Mouse (Mus musculus) MEL (cell line): ENCODE measurements around the gene Nme9. TPM values are rescaled to one million over a fixed set of nuclear protein-coding genes. Genes with fewer than 3 reads are reported as not detected.
A peak's percentile ranks its signal among the peaks of the same experiment; 100 is the strongest.

Experiments used
- DNase-seq: peaks from one replicate; pipeline ENCODE4 v3.0.0; 2011; ENCODE audit warnings: low read depth, low spot score
- H3K27ac ChIP-seq: 2 replicates; pipeline ENCODE4 v1.5.1; 2012; ENCODE audit warnings: low read depth, mild to moderate bottlenecking, control low read depth, low read length, moderate library complexity; ENCODE audit not compliant: control insufficient read depth
- H3K27me3 ChIP-seq, 2 experiments: fragments of 150-350 bp in 1 of 2; sonication (generic) in 1 of 2; 2 replicates each; pipeline ENCODE4 v1.6.1; 2012; ENCODE audit warnings: low read length in 2 of 2, mild to moderate bottlenecking in 2 of 2, improper control_type of control experiment in 1 of 2, moderate library complexity in 1 of 2; ENCODE audit not compliant: insufficient read depth in 2 of 2, control insufficient read depth in 1 of 2
- H3K36me3 ChIP-seq, 2 experiments: 2 replicates each; pipeline ENCODE4 v1.6.1; 2012 to 2014; ENCODE audit warnings: low read length in 2 of 2, improper control_type of control experiment in 1 of 2, inconsistent platforms in 1 of 2, mild to moderate bottlenecking in 1 of 2; ENCODE audit not compliant: insufficient read depth in 2 of 2, control insufficient read depth in 1 of 2
- H3K4me1 ChIP-seq, 2 experiments: fragments of 150-350 bp in 1 of 2; sonication (generic) in 1 of 2; 2 replicates each; pipeline ENCODE4 v1.6.1; 2012; ENCODE audit warnings: low read length in 2 of 2, improper control_type of control experiment in 1 of 2, mild to moderate bottlenecking in 1 of 2; ENCODE audit not compliant: insufficient read depth in 2 of 2, control insufficient read depth in 1 of 2
- H3K4me3 ChIP-seq, 2 experiments: fragments of 150-350 bp in 1 of 2; sonication (generic) in 1 of 2; 2 replicates each; pipeline ENCODE4 v1.5.1; 2012; ENCODE audit warnings: low read depth in 2 of 2, low read length in 2 of 2, mild to moderate bottlenecking in 2 of 2, moderate library complexity in 2 of 2, control low read depth in 1 of 2, improper control_type of control experiment in 1 of 2; ENCODE audit not compliant: control insufficient read depth in 1 of 2, insufficient read depth in 1 of 2
- H3K79me2 ChIP-seq: 2 replicates; pipeline ENCODE4 v1.6.1; 2012; ENCODE audit warnings: mild to moderate bottlenecking, low read length, moderate library complexity; ENCODE audit not compliant: control insufficient read depth, poor library complexity, insufficient read depth
- H3K9ac ChIP-seq: 2 replicates; pipeline ENCODE4 v1.6.1; 2012; ENCODE audit warnings: low read depth, mild to moderate bottlenecking, control low read depth, low read length, moderate library complexity; ENCODE audit not compliant: control insufficient read depth, poor library complexity, severe bottlenecking
- H3K9me3 ChIP-seq: fragments of 150-350 bp; sonication (generic); replicated peaks from 2 replicates; pipeline ENCODE4 v1.6.1; 2012; ENCODE audit warnings: mild to moderate bottlenecking, low read length, improper control_type of control experiment, moderate library complexity; ENCODE audit not compliant: insufficient read depth
- CHD1 ChIP-seq: IDR thresholded peaks from 2 replicates; pipeline ENCODE4 v1.6.1; 2012; ENCODE audit warnings: low read depth, mild to moderate bottlenecking, inconsistent platforms, low read length, improper control_type of control experiment
- CHD2 ChIP-seq: IDR thresholded peaks from 2 replicates; pipeline ENCODE4 v1.6.1; 2011; ENCODE audit warnings: low read length, improper control_type of control experiment
- CTCF ChIP-seq, 3 experiments: IDR thresholded peaks in 2 of 3; conservative IDR thresholded peaks in 1 of 3; 2 replicates each; pipeline ENCODE4 v1.5.1; 2011 to 2012; ENCODE audit warnings: low read length in 3 of 3, low read depth in 2 of 3, mild to moderate bottlenecking in 2 of 3, improper control_type of control experiment in 1 of 3, inconsistent platforms in 1 of 3, mixed read lengths in 1 of 3, moderate library complexity in 1 of 3; ENCODE audit not compliant: control insufficient read depth in 1 of 3, insufficient read depth in 1 of 3, poor library complexity in 1 of 3, severe bottlenecking in 1 of 3
- ELF1 ChIP-seq: IDR thresholded peaks from 2 replicates; pipeline ENCODE4 v1.6.1; 2014; ENCODE audit warnings: low read depth, mild to moderate bottlenecking, inconsistent platforms, low read length, improper control_type of control experiment, moderate library complexity
- GABPA ChIP-seq: IDR thresholded peaks from 2 replicates; pipeline ENCODE4 v1.6.1; 2012; ENCODE audit warnings: low read depth, mild to moderate bottlenecking, inconsistent platforms, low read length, improper control_type of control experiment, moderate library complexity
- HCFC1 ChIP-seq: IDR thresholded peaks from 2 replicates; pipeline ENCODE4 v1.6.1; 2012; ENCODE audit warnings: low read depth, mild to moderate bottlenecking, inconsistent platforms, low read length, improper control_type of control experiment, moderate library complexity
- KAT2A ChIP-seq: conservative IDR thresholded peaks from 2 replicates; pipeline ENCODE4 v1.6.1; 2012; ENCODE audit warnings: low read depth, low read length, improper control_type of control experiment, inconsistent platforms
- MAFK ChIP-seq: IDR thresholded peaks from 2 replicates; pipeline ENCODE4 v1.6.1; 2011; ENCODE audit warnings: low read depth, mild to moderate bottlenecking, low read length, improper control_type of control experiment, borderline replicate concordance
- MAX ChIP-seq: IDR thresholded peaks from 2 replicates; pipeline ENCODE4 v1.6.1; 2011; ENCODE audit warnings: low read length, improper control_type of control experiment
- MAZ ChIP-seq: IDR thresholded peaks from 2 replicates; pipeline ENCODE4 v1.6.1; 2012; ENCODE audit warnings: low read depth, mild to moderate bottlenecking, inconsistent platforms, low read length, improper control_type of control experiment
- MXI1 ChIP-seq: IDR thresholded peaks from 2 replicates; pipeline ENCODE4 v1.6.1; 2011; ENCODE audit warnings: mild to moderate bottlenecking, low read depth, low read length, improper control_type of control experiment
- NELFE ChIP-seq: IDR thresholded peaks from 2 replicates; pipeline ENCODE4 v1.6.1; 2011; ENCODE audit warnings: low read depth, low read length, improper control_type of control experiment
- NRF1 ChIP-seq: IDR thresholded peaks from 2 replicates; pipeline ENCODE4 v1.6.1; 2014; ENCODE audit warnings: low read depth, mild to moderate bottlenecking, inconsistent platforms, low read length, improper control_type of control experiment, moderate library complexity; ENCODE audit not compliant: poor library complexity, insufficient read depth, severe bottlenecking
- POLR2AphosphoS5 ChIP-seq: IDR thresholded peaks from 2 replicates; pipeline ENCODE4 v1.6.1; 2012; ENCODE audit warnings: low read depth, borderline replicate concordance, mild to moderate bottlenecking, inconsistent platforms, low read length, moderate library complexity, mixed read lengths
- RAD21 ChIP-seq: IDR thresholded peaks from 2 replicates; pipeline ENCODE4 v1.6.1; 2011; ENCODE audit warnings: mild to moderate bottlenecking, low read depth, low read length, improper control_type of control experiment
- TBP ChIP-seq: IDR thresholded peaks from 2 replicates; pipeline ENCODE4 v1.8.0; 2011; ENCODE audit warnings: low read depth, low read length, improper control_type of control experiment
- TCF12 ChIP-seq: IDR thresholded peaks from 2 replicates; pipeline ENCODE4 v1.6.1; 2014; ENCODE audit warnings: low read depth, mild to moderate bottlenecking, inconsistent platforms, low read length, improper control_type of control experiment, moderate library complexity
- ZKSCAN1 ChIP-seq: IDR thresholded peaks from 2 replicates; pipeline ENCODE4 v1.6.1; 2012; ENCODE audit warnings: low read depth, mild to moderate bottlenecking, inconsistent platforms, low read length, improper control_type of control experiment, moderate library complexity
- ZMIZ1 ChIP-seq: IDR thresholded peaks from 2 replicates; pipeline ENCODE4 v1.6.1; 2012; ENCODE audit warnings: low read depth, mild to moderate bottlenecking, inconsistent platforms, low read length, improper control_type of control experiment, moderate library complexity
- ZNF384 ChIP-seq: IDR thresholded peaks from 2 replicates; pipeline ENCODE4 v1.6.1; 2012; ENCODE audit warnings: low read depth, mild to moderate bottlenecking, inconsistent platforms, low read length, improper control_type of control experiment
- polyA plus RNA-seq, 2 experiments: library from polyadenylated mRNA; stranded (reverse) in 1 of 2; unstranded in 1 of 2; fragments of >175 nt in 1 of 2; fragments of >200 nt in 1 of 2; gene quantifications; 2 replicates each; pipeline versions ENCODE4 v1.2.1 to v1.2.4; 2012; ENCODE audit warnings: low replicate concordance in 2 of 2, low read depth in 1 of 2; ENCODE audit not compliant: insufficient read length in 2 of 2, insufficient read depth in 1 of 2, missing spikeins in 1 of 2
- total RNA-seq: library from RNA; depleted of rRNA; stranded (reverse); fragments of 300-350 nt; gene quantifications from 2 replicates; pipeline ENCODE4 v1.2.3, GENCODE M21; 2012

Gene Nme9
- total and polyA plus RNA-seq, 3 experiments, result 0.40 to 0.92 TPM; not detected in 1

DNA sequence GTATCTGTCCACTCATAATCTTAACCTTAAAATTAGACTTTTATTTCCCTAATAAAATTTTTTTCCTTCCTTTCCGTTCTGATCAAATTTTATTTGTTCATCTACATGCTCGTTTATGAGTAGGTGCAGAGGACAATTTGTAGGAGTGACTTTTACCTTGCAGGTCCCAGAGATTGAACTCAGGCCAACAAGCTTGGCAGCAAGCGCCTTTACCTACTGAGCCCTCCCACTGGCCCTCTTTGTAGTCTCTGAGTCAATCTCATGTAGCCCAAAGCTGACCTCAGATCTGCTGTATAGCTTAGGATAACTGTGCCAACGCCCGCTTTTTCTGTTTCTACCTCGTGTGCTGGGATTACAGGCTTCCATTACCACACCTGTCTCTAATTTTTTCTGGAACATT, 19.3 kb upstream of the Nme9 start:
- Histone ChIP-seq H3K36me3 (no peaks in the 10 kb centered on the region), H3K9me3 (no peaks in the 10 kb centered on the region), H3K27me3 (peaks cover 0 to 3% of the 10 kb centered on the region in 2 experiments; a peak in 1 of 4 replicates), H3K4me3 (no peak overlapping the region), H3K4me1 (no peaks in the 10 kb centered on the region)
- TF ChIP-seq ELF1 (no peak), HCFC1 (no peak), NRF1 (no peak), ZKSCAN1 (no peak), TBP (no peak), ZNF384 (no peak), CTCF (IDR thresholded peaks at IDR 0.05 in 2 of 3, conservative IDR thresholded peaks at IDR 0.05 in 1 of 3; ENCODE audit: control insufficient read depth in 1 of 3, insufficient read depth in 1 of 3, low read depth in 2 of 3, low read length in 3 of 3, poor library complexity in 1 of 3, severe bottlenecking in 1 of 3) (no peak), TCF12 (no peak), NELFE (no peak), MAFK (no peak), RAD21 (no peak), MAZ (no peak), GABPA (no peak), KAT2A (no peak), POLR2AphosphoS5 (no peak), MAX (no peak), CHD1 (no peak), ZMIZ1 (no peak)
- TF ChIP-seq, all 39 proteins: peak for 0
- Histone ChIP-seq H3K27ac (no peak overlapping the region), H3K9ac (no peak overlapping the region), H3K79me2 (no peaks in the 10 kb centered on the region)
- no peak for DNase-seq

DNA sequence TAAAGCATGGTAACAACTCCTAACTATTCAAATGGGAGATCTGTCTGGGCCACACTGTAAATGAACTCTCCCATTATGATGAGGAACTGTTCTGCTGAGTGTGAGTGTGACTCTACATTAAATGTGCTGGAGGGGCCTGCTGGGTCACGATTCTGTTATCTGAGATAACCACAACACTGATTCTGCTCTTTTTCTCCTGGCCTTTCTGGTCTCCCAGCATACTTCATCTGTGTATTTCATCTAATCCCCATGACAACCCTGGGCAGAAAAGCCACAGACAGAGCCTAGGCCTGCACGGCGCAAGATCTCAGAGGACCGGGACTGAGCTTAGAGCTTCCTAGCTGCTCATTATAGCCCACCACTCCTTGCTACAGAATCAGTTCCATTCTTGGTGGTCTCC, 18.8 kb upstream of the Nme9 start:
- no peaks in the 10 kb centered on the region for H3K4me1 ChIP-seq
- H3K4me3 ChIP-seq, result no peak overlapping the region
- DNase-seq, result peak; percentile 15
- TF ChIP-seq MXI1, result no peak
- TF ChIP-seq CHD2, result no peak
- no peaks in the 10 kb centered on the region for H3K36me3 ChIP-seq
- no peak overlapping the region for H3K27ac ChIP-seq
- peaks cover 0 to 2% of the 10 kb centered on the region in 2 experiments; a peak in 1 of 4 replicates for H3K27me3 ChIP-seq
- H3K9ac ChIP-seq, result no peak overlapping the region
- H3K9me3 ChIP-seq, result no peaks in the 10 kb centered on the region
- no peaks in the 10 kb centered on the region for H3K79me2 ChIP-seq
